Mouse (Mus musculus): ENCODE data around the gene Abo.
"Not testable (repeated sequence)": the region's sequence is repeated elsewhere in the genome, so short reads cannot be mapped to it uniquely, and the experiment has no call there.

Abo gene

DNA sequence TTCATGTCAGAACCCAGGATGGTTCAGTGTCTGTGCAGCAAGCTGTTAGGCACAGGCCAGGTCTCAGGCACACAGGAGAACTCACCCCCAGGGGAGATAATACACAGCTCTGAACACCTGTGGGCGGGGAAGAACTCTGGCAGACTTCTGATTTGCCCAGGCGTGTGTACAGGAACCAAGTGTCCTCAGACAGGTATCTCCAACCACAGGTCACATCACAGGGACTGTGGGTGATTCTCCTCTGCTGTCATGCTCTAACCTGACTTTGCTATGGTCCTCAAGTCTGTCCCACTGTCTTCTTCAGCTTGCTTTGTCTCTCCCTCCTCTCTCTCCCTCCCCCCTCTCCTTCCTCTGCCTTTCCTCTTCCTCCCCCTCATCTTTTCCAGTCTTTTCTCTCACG lies at the start of gene Abo:
TSS of gene Abo (minus strand) at position 101 of the 400 bp plus-strand sequence.
- DNase-seq (ENCODE audit: low read depth in 2 of 2, low spot score in 2 of 2) = no peak

DNA sequence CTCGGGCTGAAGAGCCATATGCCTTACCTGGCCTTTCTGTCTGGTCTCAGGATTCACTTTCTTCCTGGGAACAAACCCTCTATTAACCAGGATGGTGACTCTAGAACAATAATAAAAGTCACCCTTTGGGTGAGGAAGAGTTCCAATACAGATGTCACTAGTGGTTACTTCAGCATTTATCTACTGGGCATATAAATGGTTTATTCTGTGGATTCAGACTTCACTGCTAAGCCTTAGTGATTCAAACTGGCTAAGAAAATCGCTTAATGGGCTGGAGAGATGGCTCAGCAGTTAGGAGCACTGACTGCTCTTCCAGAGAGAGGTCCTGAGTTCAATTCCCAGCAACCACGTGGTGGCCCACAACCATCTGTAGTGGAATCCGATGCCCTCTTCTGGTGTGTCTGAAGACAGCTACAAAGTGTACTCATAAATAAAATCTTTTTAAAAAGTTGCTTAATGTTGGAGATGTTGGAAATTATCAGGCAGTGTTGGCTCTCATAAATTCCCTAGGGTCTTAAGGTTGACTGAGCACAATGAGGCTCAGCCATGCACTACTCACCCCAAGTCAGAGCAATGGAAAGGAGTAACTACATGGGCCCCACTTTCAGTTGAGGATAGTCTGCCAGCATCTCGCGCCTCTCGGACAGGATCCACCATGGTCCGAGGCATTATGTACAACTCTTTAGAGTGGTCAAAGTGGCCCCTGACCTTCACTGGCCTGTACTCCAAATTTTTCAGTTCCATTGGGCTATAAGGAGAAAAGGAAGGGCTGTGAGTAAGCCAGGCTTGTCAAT lies 49.6 kb upstream of the Abo start:
- no peak for DNase-seq (ENCODE audit: low read depth in 2 of 2, low spot score in 2 of 2)

DNA sequence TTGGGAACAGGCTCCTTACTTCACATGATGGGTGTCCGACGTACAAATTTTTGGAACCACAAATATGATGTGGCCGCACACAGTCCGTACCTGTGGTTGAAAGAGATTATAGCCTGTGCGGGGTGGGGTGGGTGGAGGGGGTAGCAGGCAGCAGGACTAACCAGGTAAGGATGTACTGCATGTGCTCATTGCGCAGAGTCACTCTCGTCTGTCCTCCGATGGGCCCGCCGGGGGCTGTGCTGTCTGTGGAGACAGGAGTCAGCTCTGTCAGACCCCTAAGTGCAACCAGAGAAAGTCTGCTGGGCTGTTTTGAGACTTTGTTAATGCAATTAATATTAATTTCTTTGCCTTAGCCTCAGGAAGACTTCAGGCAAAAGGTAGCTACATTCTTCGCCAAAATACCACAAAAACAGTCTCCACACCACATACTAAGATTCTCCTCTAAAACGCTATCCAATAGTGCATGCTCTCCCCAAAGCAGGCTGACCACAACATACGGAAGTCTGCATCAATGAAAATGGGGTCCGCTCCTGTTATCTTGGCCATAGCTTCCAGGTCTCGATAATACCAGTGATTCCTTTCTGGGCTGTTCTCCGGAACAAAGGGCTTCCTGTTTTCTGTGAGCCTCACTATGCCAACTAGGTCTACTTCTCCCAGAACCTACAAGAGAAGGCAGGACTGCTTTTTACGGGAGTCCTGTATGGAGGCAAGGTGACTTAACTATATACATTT lies 48.8 kb upstream of the Abo start:
- no peak for DNase-seq (ENCODE audit: low read depth in 2 of 2, low spot score in 2 of 2)

DNA sequence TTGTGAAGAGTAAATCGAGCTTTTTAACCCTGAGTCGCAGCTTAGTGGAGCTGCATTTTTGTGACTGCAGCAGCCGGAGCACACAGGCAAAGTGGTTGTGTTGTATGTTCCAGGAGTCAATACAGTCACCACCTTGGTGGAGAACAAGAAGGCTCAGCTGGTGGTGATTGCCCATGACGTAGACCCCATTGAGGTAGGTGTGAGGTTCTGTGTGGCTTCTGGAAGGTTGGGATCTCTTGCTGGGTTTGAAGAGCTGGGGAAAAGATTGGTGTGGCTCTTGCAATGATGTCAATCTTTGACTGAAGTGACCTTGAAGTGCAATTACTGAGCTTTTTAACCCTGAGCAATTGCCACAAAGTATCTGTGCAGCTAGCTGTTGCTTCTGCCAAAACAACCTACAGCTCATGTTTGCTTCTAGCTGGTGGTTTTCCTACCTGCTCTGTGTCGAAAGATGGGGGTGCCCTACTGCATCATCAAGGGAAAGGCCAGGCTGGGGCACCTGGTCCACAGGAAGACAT lies 47.5 kb upstream of the Abo start:
- no peak for DNase-seq (ENCODE audit: low read depth in 2 of 2, low spot score in 2 of 2)

DNA sequence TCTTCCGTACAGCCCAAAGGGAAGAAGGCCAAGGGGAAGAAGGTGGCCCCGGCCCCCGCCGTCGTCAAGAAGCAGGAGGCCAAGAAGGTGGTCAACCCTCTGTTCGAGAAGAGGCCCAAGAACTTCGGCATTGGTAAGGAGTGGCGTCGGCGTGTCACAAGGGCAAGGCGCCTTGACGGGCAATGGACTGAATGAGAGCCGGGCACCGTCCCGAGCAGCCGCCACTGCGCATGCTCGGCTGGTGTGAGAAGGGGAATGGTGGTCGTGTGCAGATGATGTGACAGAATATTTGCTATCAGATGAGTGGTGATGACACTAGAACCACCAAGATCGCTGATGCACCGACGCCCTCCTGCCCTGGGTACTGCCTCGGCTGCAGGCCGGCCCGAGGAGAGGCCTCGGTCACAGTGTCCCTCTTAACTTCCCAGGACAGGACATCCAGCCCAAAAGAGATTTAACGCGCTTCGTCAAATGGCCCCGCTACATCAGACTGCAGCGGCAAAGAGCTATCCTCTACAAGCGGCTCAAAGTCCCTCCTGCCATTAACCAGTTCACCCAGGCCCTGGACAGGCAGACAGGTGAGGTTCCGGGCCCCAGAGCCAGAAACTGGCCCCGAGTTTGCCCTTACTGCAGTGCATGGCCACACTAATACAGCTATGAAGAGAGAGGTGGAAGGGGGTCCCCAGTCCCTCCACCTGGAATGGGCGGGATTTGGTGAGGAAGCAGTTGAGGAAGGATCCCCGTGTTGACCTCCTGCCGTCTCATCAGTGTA lies 46.4 kb upstream of the Abo start:
- no peak for DNase-seq (ENCODE audit: low read depth in 2 of 2, low spot score in 2 of 2)

DNA sequence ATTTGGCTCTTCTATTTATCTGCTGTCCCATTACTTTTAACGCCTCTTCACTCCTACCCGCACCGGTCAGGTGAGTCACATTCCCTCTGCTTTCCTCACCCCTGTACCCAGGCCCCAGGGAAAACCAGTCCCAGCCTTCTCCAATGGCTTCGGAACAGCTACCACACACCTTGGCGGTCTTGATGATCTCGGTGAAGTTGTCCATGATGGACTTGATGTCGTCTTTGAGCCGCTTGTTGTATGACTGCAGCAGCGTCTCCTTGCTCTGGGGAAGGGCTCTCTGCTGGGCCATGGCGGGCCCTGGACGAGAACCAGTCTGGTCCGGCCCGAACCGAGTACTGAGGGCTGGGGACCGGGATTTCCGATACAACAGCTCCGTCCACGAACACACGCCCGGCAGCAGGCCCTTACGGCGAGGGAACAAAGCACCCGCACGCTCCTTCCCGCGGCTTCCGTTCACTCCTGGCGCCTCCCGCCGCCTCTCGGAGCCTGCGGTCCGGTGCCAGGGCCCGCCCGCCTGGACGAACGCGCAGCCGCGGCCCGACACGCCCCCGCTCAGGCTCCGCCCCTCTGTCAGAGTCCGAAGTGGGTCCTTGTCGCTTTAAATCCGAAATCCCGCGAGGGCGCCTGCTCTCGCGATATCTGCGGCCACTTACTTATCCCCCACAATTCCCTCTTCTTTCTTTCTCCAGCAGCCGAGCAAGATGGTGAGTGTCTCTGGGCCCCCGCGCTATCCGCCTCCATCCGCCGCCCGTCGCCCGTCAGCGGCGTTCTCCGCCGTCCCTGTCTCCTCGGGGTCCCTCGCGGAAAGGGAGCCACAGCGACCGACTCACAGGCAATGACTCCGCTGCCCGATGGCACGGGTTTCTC lies 45.6 kb upstream of the Abo start, which contains the start of the genes Med22 and Rpl7a:
TSS of gene Med22 (minus strand) at position 554 of the 870 bp plus-strand sequence.
TSS of gene Rpl7a (plus strand) at position 641 of the 870 bp plus-strand sequence.
- peak; percentile 98 to 99 for DNase-seq (ENCODE audit: low read depth in 2 of 2, low spot score in 2 of 2)

DNA sequence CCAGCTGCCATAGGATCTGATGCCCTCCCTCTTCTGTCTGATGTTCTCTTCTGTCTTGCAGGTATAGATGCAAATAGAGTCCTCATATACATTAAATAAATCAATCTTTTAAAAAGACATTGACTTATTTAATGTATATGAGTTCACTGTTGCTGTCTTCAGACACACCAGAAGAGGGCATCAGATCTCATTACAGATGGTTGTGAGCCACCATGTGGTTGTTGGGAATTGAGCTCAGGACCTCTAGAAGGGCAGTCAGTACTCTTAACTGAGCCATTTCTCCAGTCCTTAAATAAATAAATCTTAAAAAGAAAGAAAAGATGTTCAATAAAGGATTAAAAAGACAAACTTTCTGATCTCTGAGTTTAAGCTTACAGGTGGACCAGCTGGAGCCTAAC lies 44.6 kb upstream of the Abo start:
- DNase-seq (ENCODE audit: low read depth in 2 of 2, low spot score in 2 of 2) = no peak

DNA sequence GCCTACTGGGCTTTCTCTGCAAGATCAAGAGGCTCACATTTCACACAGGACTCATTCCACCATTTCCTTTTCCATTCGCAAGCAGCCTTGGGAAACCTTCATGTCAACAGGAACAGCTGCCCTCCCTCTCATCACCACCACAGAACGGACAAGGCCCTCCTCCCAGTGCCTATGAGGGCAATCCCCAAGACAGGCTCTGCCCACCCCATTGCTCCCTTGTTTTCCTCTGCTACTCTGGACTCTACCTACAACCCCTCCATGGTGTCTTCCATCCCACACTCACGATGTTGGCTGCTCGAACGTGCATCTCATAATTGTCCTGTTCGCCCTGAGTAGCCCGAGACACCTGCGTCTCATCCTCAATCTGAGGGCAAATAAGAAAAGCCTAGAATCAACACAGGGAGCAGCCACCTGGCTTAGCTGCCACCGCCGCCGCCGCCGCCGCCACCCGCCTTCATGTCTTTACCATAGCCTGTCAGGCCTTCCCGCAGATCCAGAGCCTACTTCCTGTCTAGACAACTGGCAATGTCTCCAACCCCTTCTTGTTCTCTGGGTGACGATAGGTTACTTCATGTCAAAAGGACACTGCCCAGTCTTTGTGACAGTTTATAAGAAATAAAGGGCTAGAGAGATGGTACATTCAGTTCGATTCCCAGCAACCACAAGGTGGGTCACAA lies 44.1 kb upstream of the Abo start:
- DNase-seq (ENCODE audit: low read depth in 2 of 2, low spot score in 2 of 2) = no peak

DNA sequence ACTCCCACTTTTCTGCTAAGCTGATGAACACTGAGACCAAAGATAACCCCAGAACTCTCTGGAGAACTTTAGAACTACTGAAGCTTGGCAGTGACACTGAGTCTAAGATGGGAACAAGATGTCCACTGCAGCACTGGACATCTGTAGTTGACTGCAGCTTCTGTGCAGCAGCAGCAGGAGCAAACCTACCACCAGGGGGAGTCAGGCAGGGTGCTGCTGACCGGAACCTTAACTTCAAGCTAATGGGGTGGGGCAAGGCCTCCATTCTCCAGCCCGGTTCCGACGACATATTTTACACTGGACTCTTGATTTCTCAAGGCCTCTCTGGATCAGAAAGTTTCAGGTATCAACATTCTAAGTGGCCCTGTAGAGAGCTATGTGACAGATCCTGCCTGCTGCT lies 42.3 kb upstream of the Abo start:
- DNase-seq (ENCODE audit: low read depth in 2 of 2, low spot score in 2 of 2) = no peak

DNA sequence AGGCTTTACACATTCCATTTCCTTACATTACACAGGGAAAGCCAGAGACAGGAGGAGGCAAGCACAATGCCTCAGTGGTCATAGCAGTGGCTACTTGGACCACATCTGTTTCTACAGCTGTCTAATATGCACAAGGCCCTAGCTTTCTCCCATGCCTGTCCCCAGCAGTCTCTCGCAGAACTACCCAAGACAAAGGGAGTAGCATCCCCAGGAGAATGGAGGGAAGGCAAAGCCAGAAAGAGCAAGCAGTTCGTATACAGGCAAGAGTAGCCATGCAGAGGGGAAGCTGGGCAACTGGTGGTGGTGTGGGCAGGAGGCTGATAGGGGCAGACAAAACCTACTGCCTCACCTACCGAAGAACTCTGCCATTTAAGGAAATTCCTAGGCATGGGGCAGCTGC lies 41.7 kb upstream of the Abo start:
- no peak for DNase-seq (ENCODE audit: low read depth in 2 of 2, low spot score in 2 of 2)

DNA sequence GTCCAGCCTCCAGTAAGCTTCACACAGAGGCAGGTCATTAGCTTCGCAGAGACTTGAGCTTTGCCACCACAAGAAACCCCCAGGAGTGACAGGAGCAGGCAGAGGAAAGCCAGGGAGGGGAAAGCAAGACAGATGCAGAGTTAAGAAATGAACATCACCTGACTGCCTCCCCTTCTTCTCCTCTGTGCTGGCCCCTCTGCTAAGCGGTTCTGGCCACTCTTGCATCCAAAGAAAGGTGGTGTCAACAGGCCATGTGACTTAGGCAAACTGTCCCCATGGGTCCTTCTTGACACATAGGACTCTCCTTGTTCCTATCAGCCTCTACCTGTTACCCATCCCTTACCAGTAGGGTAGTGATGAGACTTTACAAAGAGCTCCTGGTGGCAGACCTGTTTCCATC lies 41.2 kb upstream of the Abo start:
- no peak for DNase-seq (ENCODE audit: low read depth in 2 of 2, low spot score in 2 of 2)

DNA sequence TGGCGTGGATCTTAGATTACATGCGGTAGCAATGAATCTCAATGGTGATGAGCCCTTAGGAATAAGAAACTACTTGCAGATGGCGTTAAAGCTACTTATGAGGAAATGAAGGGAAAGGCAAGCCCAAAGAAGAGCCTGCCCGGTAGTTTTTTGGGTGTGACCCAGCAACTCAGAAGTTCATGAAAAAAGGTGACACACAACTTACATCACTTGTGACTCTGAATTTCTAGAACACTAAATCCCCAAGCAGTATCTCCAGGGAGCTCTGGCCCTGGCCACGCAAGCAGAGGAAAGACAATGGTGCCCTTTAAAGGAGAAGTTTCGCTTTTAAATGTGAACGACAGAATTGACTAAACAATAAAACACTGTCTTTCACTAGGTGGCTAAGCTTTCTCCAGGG lies 38.5 kb upstream of the Abo start:
- no peak for DNase-seq (ENCODE audit: low read depth in 2 of 2, low spot score in 2 of 2)

DNA sequence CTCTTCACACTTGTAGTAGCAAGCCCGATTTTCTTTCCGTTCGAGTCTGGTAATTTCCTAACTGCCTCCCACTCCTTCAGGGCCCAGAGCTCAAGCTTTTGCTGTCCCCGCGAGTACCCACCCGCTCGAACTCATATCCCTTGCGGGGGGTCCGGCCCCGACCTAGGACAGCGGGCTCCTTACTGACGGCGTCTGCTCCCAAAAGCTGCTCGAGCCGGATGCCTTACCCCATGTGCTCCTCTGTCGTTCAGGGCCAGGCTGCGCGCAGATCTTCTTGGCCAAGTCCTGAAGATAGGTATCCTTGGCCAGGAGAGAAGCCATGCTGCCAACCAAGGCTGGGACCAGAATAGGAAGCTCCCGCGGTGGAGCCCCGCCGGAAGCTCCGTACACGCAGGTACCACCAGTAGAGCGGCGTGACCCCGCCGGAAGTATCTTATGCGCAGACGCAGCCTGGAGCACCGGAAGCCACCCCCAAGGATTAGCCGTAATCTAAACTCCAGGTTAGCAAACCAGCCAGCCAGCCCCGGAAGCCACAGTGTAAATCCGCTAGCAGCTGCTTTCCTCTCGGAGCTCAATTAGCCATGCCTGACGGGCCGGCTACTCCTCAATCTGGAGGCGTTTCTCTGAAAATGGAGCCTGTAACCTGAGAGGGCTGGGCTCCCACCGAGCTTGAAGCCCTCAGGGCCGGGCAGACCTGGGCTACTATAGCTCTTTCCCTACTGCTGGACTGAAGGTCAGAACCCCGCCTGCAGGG lies 37.9 kb upstream of the Abo start, which contains the start of gene Surf6:
TSS of gene Surf6 (minus strand) at position 413 of the 754 bp plus-strand sequence.
- peak; percentile 96 to 97 for DNase-seq (ENCODE audit: low read depth in 2 of 2, low spot score in 2 of 2)

DNA sequence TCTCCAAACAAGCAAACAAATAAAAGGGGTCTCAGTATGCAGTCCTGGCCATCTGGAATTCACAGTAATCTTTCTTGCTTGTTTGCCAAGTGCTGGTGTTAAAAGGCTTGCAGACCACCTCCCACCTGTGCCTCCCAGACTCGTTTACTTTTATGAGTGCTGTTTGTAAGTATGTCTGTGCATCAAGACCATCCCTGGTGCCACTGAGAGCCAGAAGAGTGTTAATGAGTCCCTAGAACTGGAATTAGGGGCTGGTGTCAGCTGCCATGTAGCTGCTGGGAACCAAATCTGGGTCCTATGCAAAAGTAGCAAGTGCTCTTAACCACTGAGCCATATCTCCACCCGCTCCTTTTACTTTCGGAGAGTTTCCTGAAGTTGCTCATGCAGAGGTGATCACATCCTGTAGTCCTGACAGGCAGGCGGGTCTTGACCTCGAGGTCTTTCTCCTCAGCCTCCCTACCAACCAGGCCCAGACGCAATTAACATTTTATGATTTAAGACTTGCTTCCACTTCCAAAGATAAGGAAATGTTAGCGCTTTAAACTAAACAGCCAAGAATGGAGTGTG lies 37.1 kb upstream of the Abo start:
- DNase-seq (ENCODE audit: low read depth in 2 of 2, low spot score in 2 of 2) = no peak

DNA sequence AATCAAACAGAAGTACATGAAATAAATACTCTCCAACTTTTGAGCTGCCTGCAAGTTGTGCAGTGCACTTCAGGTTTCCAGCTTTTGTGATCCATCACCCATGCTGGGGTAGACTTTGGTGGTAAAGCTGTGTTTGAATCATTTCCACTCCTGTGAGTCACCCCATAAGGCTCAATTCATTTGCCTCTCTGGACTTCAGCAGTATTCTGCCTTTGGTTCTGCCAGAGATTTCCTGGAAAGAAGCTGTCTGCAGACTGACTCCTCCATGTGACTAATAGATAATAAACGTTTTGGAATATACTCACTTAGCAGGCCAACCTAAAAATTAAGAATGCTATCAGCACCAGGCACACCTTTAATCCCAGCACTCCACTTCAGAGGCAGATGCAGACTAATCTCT lies 36.0 kb upstream of the Abo start:
- DNase-seq (ENCODE audit: low read depth in 2 of 2, low spot score in 2 of 2) = no peak

DNA sequence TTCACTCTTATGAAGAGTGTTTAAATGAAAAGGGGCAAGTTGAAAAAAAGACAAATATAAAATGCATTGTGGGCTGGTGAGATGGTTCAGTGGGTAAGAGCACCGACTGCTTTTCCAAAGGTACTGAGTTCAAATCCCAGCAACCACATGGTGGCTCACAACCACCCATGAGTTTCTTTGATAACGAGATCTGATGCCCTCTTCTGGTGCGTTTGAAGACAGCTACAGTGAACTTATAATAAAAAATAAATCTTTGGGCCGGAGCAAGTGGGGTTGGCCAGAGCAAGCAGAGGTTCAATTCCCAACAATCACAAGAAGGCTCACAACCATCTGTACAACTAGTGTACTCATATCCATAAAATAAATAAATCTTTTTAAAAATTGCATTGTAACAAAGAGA lies 31.1 kb upstream of the Abo start:
- no peak for DNase-seq (ENCODE audit: low read depth in 2 of 2, low spot score in 2 of 2)

DNA sequence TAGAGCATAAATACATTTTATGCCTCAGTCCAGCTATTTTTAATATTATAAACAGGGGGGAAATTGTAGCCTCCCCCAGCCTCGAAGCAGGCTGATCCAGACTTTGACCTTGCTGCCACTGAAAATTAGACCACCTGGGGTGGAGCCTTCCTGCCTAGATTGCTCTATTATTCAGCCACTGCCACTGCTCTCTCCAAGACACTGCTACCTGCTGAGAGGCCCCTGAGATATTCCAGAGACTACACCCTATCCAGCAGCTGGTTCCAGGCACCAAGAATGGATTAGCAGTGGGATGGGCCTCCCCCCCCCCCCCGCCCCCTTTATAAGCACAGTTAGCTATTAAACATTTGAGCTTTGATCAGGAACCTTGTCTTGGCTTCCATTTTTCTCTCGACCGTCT lies 21.4 kb upstream of the Abo start:
- not testable (repeated sequence) for DNase-seq (ENCODE audit: low read depth in 2 of 2, low spot score in 2 of 2)

DNA sequence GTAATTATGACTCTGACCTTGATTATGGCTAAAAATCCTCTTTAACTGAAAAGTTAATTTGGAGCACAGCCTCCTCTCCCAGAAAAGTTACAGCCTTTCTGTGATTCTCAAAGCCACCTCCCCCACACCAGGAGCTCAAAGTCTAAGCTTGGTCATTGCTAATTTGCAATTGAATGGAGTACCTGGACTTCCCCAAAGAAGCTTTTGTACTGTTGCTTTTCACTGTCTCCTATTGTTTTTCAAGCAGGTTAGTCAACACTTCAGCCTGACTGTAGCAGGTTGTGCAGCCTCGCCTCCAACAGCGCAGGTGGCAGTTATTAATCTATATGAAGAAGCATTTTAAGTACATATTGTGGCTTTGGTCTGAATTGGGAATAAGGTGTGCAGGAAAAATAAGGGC lies 20.8 kb upstream of the Abo start:
- not testable (repeated sequence) for DNase-seq (ENCODE audit: low read depth in 2 of 2, low spot score in 2 of 2)

DNA sequence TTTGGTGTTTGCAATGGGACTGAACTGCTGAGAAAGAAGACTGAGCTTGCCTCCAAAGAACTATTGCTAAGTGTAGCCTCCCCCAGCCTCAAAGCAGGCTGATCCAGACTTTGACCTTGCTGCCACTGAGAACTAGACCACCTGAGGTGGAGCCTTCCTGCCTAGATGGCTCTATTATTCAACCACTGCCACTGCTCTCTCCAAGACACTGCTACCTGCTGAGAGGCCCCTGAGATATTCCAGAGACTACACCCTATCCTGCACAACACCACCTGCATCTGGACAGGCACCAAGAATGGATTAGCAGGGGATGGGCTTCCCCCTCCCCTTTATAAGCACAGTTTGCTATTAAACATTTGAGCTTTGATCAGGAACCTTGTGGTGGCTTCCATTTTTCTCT lies 13.8 kb upstream of the Abo start:
- no peak for DNase-seq (ENCODE audit: low read depth in 2 of 2, low spot score in 2 of 2)

All from CD8-positive naive resting alpha-beta T cell, adult 2 months (primary cell).